Mouse (Mus musculus) CH12.LX (cell line): ENCODE results near the gene Npas1. TPM values are rescaled to one million over a fixed set of nuclear protein-coding genes. Genes with fewer than 3 reads are reported as not detected.

Experiments used
- DNase-seq: peaks from one replicate; pipeline ENCODE4 v3.0.0-alpha.2; 2013; ENCODE audit errors: extremely low read depth
- H3K27ac ChIP-seq: 2 replicates; pipeline ENCODE4 v1.5.1; 2012; ENCODE audit warnings: low read depth, mild to moderate bottlenecking, control low read depth, moderate library complexity; ENCODE audit not compliant: insufficient read depth
- H3K27me3 ChIP-seq: replicated peaks from 2 replicates; pipeline ENCODE3; 2012; ENCODE audit warnings: inconsistent platforms
- H3K36me3 ChIP-seq, 2 experiments: replicated peaks in 1 of 2; 2 replicates each; pipeline versions ENCODE3 to v1.6.1; 2012; ENCODE audit warnings: inconsistent platforms in 1 of 2, low read length in 1 of 2, mild to moderate bottlenecking in 1 of 2, mixed read lengths in 1 of 2, moderate library complexity in 1 of 2; ENCODE audit not compliant: control insufficient read depth in 1 of 2, insufficient read depth in 1 of 2
- H3K4me1 ChIP-seq, 2 experiments: 2 replicates each; pipeline ENCODE4 v1.6.1; 2012; ENCODE audit warnings: inconsistent platforms in 1 of 2, moderate library complexity in 1 of 2; ENCODE audit not compliant: insufficient read depth in 2 of 2, control insufficient read depth in 1 of 2
- H3K4me2 ChIP-seq: 2 replicates; pipeline ENCODE4 v1.6.1; 2012; ENCODE audit warnings: low read depth, mild to moderate bottlenecking, control low read depth; ENCODE audit not compliant: poor library complexity, insufficient read depth, severe bottlenecking
- H3K4me3 ChIP-seq, 3 experiments: fragments of 150-350 bp in 1 of 3; sonication (generic) in 1 of 3; replicated peaks in 1 of 3; 2 replicates each; pipeline versions ENCODE3 to v1.5.1; 2011 to 2012; ENCODE audit warnings: low read depth in 2 of 3, low read length in 2 of 3, mild to moderate bottlenecking in 2 of 3, moderate library complexity in 2 of 3, control low read depth in 1 of 3, improper control_type of control experiment in 1 of 3, inconsistent platforms in 1 of 3, mixed read lengths in 1 of 3; ENCODE audit not compliant: poor library complexity in 1 of 3
- H3K79me2 ChIP-seq: replicated peaks from 2 replicates; pipeline ENCODE4 v1.6.1; 2012; ENCODE audit warnings: mild to moderate bottlenecking, moderate library complexity; ENCODE audit not compliant: control insufficient read depth, poor library complexity, insufficient read depth, severe bottlenecking; ENCODE audit errors: extremely low read depth
- H3K9ac ChIP-seq: 2 replicates; pipeline ENCODE4 v1.6.1; 2012; ENCODE audit warnings: low read depth, mild to moderate bottlenecking, control low read depth, moderate library complexity; ENCODE audit not compliant: insufficient read depth
- H3K9me3 ChIP-seq: replicated peaks from 2 replicates; pipeline ENCODE3; 2012; ENCODE audit warnings: low read length, inconsistent platforms, mixed read lengths
- BHLHE40 ChIP-seq: IDR thresholded peaks from 2 replicates; pipeline ENCODE4 v1.6.1; 2011; ENCODE audit warnings: mild to moderate bottlenecking, low read depth, low read length, improper control_type of control experiment
- CHD1 ChIP-seq: IDR thresholded peaks from 2 replicates; pipeline ENCODE4 v1.6.1; 2012; ENCODE audit warnings: low read depth, low read length, improper control_type of control experiment, inconsistent platforms
- CHD2 ChIP-seq: IDR thresholded peaks from 2 replicates; pipeline ENCODE4 v1.6.1; 2011; ENCODE audit warnings: low read length, improper control_type of control experiment
- CTCF ChIP-seq, 2 experiments: IDR thresholded peaks in 1 of 2; conservative IDR thresholded peaks in 1 of 2; 2 replicates each; pipeline ENCODE4 v1.5.1; 2011 to 2012; ENCODE audit warnings: low read depth in 2 of 2, low read length in 2 of 2, improper control_type of control experiment in 1 of 2, inconsistent platforms in 1 of 2, mild to moderate bottlenecking in 1 of 2, moderate library complexity in 1 of 2
- ELF1 ChIP-seq: IDR thresholded peaks from 2 replicates; pipeline ENCODE4 v1.6.1; 2014; ENCODE audit warnings: low read depth, mild to moderate bottlenecking, inconsistent platforms, low read length, improper control_type of control experiment
- EP300 ChIP-seq: IDR thresholded peaks from 2 replicates; pipeline ENCODE4 v1.6.1; 2011; ENCODE audit warnings: low read length, improper control_type of control experiment
- ETS1 ChIP-seq: conservative IDR thresholded peaks from 2 replicates; pipeline ENCODE4 v1.6.1; 2012; ENCODE audit warnings: low read depth, mild to moderate bottlenecking, inconsistent platforms, low read length, improper control_type of control experiment, moderate library complexity
- GABPA ChIP-seq: IDR thresholded peaks from 2 replicates; pipeline ENCODE4 v1.6.1; 2012; ENCODE audit warnings: low read depth, low read length, improper control_type of control experiment, inconsistent platforms; ENCODE audit not compliant: insufficient replicate concordance
- HCFC1 ChIP-seq: IDR thresholded peaks from 2 replicates; pipeline ENCODE4 v1.6.1; 2012; ENCODE audit warnings: low read depth, mild to moderate bottlenecking, inconsistent platforms, low read length, improper control_type of control experiment
- IRF4 ChIP-seq: IDR thresholded peaks from 2 replicates; pipeline ENCODE4 v1.6.1; 2014; ENCODE audit warnings: low read depth, mild to moderate bottlenecking, inconsistent platforms, low read length, improper control_type of control experiment
- JUN ChIP-seq: IDR thresholded peaks from 2 replicates; pipeline ENCODE4 v1.6.1; 2011; ENCODE audit warnings: low read depth, mild to moderate bottlenecking, low read length, improper control_type of control experiment, moderate library complexity; ENCODE audit not compliant: insufficient read depth
- JUND ChIP-seq: conservative IDR thresholded peaks from 2 replicates; pipeline ENCODE4 v1.6.1; 2011; ENCODE audit warnings: low read depth, low read length, improper control_type of control experiment
- KAT2A ChIP-seq: IDR thresholded peaks from 2 replicates; pipeline ENCODE4 v1.6.1; 2012; ENCODE audit warnings: low read length, improper control_type of control experiment, inconsistent platforms; ENCODE audit not compliant: insufficient replicate concordance
- MAFK ChIP-seq: IDR thresholded peaks from 2 replicates; pipeline ENCODE4 v1.6.1; 2011; ENCODE audit warnings: low read length, improper control_type of control experiment; ENCODE audit not compliant: insufficient replicate concordance
- MAX ChIP-seq: IDR thresholded peaks from 2 replicates; pipeline ENCODE4 v1.6.1; 2011; ENCODE audit warnings: low read length, improper control_type of control experiment
- MAZ ChIP-seq: IDR thresholded peaks from 2 replicates; pipeline ENCODE4 v1.6.1; 2012; ENCODE audit warnings: low read depth, mild to moderate bottlenecking, inconsistent platforms, low read length, improper control_type of control experiment, moderate library complexity
- MEF2A ChIP-seq: IDR thresholded peaks from 2 replicates; pipeline ENCODE4 v1.6.1; 2014; ENCODE audit warnings: low read depth, mild to moderate bottlenecking, inconsistent platforms, low read length, improper control_type of control experiment, borderline replicate concordance
- MXI1 ChIP-seq: IDR thresholded peaks from 2 replicates; pipeline ENCODE4 v1.6.1; 2011; ENCODE audit warnings: mild to moderate bottlenecking, low read depth, low read length, improper control_type of control experiment
- NELFE ChIP-seq: IDR thresholded peaks from 2 replicates; pipeline ENCODE4 v1.6.1; 2011; ENCODE audit warnings: low read depth, low read length, improper control_type of control experiment
- NRF1 ChIP-seq: IDR thresholded peaks from 2 replicates; pipeline ENCODE4 v1.6.1; 2014; ENCODE audit warnings: low read depth, mild to moderate bottlenecking, inconsistent platforms, low read length, improper control_type of control experiment, moderate library complexity
- POLR2AphosphoS2 ChIP-seq: IDR thresholded peaks from 2 replicates; pipeline ENCODE4 v1.6.1; 2011; ENCODE audit warnings: low read depth, low read length, improper control_type of control experiment
- RAD21 ChIP-seq: IDR thresholded peaks from 2 replicates; pipeline ENCODE4 v1.6.1; 2011; ENCODE audit warnings: low read depth, mild to moderate bottlenecking, low read length, improper control_type of control experiment, moderate library complexity
- RCOR1 ChIP-seq: conservative IDR thresholded peaks from 2 replicates; pipeline ENCODE4 v1.6.1; 2012; ENCODE audit warnings: low read depth, mild to moderate bottlenecking, inconsistent platforms, low read length, improper control_type of control experiment
- TBP ChIP-seq: conservative IDR thresholded peaks from 2 replicates; pipeline ENCODE4 v1.6.1; 2011; ENCODE audit warnings: low read depth, low read length, improper control_type of control experiment
- TCF12 ChIP-seq: IDR thresholded peaks from 2 replicates; pipeline ENCODE4 v1.6.1; 2014; ENCODE audit warnings: low read depth, mild to moderate bottlenecking, inconsistent platforms, low read length, improper control_type of control experiment
- UBTF ChIP-seq: IDR thresholded peaks from 2 replicates; pipeline ENCODE4 v1.6.1; 2012; ENCODE audit warnings: low read depth, mild to moderate bottlenecking, inconsistent platforms, low read length, improper control_type of control experiment, moderate library complexity
- ZKSCAN1 ChIP-seq: IDR thresholded peaks from 2 replicates; pipeline ENCODE4 v1.6.1; 2012; ENCODE audit warnings: low read depth, inconsistent platforms, low read length, improper control_type of control experiment, borderline replicate concordance
- ZMIZ1 ChIP-seq: IDR thresholded peaks from 2 replicates; pipeline ENCODE4 v1.6.1; 2012; ENCODE audit warnings: low read depth, mild to moderate bottlenecking, inconsistent platforms, low read length, improper control_type of control experiment
- ZNF384 ChIP-seq: IDR thresholded peaks from 2 replicates; pipeline ENCODE4 v1.6.1; 2012; ENCODE audit warnings: low read depth, low read length, improper control_type of control experiment, inconsistent platforms
- dilution Hi-C: fragments of 300-500 bp; cut with MboI; formaldehyde crosslinking; loops from 2 replicates; pipeline ENCODE4 v1.14.3; 2020; ENCODE audit warnings: low sequenced_read_pairs; ENCODE audit not compliant: extremely low pct_unique_long_range_greater_than_20kb, extremely low pct_ligation_motif_present
- in situ Hi-C: fragments of 300-500 bp; cut with MboI; formaldehyde crosslinking; loops from 3 replicates; pipeline ENCODE4 v1.14.3; 2019; ENCODE audit warnings: low sequenced_read_pairs, low pct_ligation_motif_present, low pct_unique_long_range_greater_than_20kb, mixed read lengths
- polyA plus RNA-seq: library from polyadenylated mRNA; unstranded; fragments of >175 nt; gene quantifications from 2 replicates; pipeline ENCODE4 v1.2.1, GENCODE M21; 2012; ENCODE audit warnings: low read depth; ENCODE audit not compliant: insufficient read length
- total RNA-seq, 2 experiments: library from RNA; depleted of rRNA; stranded (reverse); fragments of 300-350 nt in 1 of 2; fragments of >200 nt in 1 of 2; gene quantifications; 2 replicates each; pipeline ENCODE4 v1.2.3; 2012 to 2014

The Npas1 gene
- total and polyA plus RNA-seq, 3 experiments, result 0.08 to 0.56 TPM; not detected in 1

DNA sequence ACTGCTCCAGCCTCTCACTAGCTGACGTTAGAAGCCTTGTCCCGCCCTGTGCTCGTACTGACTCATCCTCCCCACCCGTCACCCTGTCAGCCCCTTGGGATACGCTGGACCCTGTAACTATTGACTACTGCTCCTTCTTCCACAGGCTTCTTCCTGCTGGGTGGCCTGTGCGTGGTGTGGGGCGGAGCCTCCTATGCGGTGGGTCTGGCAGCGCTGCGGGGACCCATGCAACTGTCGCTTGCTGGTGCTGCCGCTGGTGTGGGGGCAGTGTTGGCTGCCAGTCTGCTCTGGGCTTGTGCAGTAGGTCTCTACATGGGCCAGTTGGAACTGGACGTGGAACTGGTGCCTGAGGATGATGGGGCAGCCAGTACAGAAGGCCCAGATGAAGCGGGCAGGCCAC lies 22.5 kb downstream of the Npas1 start:
- dilution Hi-C loops, result no loop called here
- Histone ChIP-seq H3K4me2 (no peak overlapping the region), H3K27ac (no peak overlapping the region), H3K4me1 (peaks cover 6 to 14% of the 10 kb centered on the region in 2 experiments), H3K9ac (no peak overlapping the region), H3K27me3 (no peaks in the 10 kb centered on the region), H3K79me2 (no peaks in the 10 kb centered on the region), H3K4me3 (no peak overlapping the region), H3K9me3 (no peaks in the 10 kb centered on the region), H3K36me3 (peaks cover 15 to 52% of the 10 kb centered on the region in 2 experiments)
- in situ Hi-C loops, result no loop called here
- TF ChIP-seq CHD2 (no peak), CHD1 (no peak), NELFE (no peak), GABPA (no peak), ELF1 (no peak), MEF2A (no peak), JUND (no peak), EP300 (no peak), HCFC1 (no peak), CTCF (conservative IDR thresholded peaks at IDR 0.05 in 1 of 2, IDR thresholded peaks at IDR 0.05 in 1 of 2; ENCODE audit: low read depth in 2 of 2, low read length in 2 of 2) (no peak), POLR2AphosphoS2 (no peak), MXI1 (no peak), ZKSCAN1 (no peak), IRF4 (no peak), ZMIZ1 (no peak), MAFK (no peak), JUN (no peak), RAD21 (no peak), TCF12 (no peak), MAX (no peak)
- no peak for DNase-seq

DNA sequence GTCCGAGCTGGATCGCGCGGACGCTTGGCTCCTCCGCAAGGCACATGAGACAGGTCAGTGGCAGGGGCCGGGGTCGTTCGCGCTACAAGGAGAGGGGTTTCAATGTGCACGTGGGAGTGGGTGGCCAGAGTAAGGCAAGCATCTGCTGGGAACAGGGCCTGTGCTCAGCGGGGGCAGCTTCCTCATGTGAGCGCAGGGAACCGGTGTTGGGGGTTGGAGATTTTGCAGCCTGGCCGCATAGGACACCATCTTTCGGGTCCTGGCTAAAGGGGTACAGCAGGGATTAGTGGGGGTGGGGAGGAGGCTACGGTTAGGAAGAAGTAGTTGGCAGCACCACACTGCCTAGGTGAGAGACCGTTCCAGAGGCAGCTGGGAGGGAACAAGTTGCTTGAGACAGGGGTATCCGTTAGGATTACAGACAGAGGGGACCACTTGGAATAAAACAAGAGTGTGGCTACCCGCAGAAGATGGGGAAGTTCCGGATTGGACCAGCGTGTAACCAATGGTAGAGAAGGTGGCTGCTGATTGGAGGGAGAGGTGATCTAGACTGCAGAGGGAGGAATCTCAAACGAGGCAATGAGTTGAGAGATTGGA lies 24.3 kb downstream of the Npas1 start:
- peak overlapping the region; percentile 73 for H3K9ac ChIP-seq
- dilution Hi-C loops (no loop called here), in situ Hi-C loops (no loop called here)
- H3K36me3 ChIP-seq, result peaks cover 15 to 43% of the 10 kb centered on the region in 2 experiments
- H3K4me1 ChIP-seq, result peaks cover 6 to 14% of the 10 kb centered on the region in 2 experiments
- no peaks in the 10 kb centered on the region for H3K9me3 ChIP-seq
- no peaks in the 10 kb centered on the region for H3K79me2 ChIP-seq
- peak overlapping the region; percentile 85 to 94 (median 92) for H3K4me3 ChIP-seq
- peak; percentile 82 for DNase-seq
- peak overlapping the region; percentile 52 for H3K4me2 ChIP-seq
- no peaks in the 10 kb centered on the region for H3K27me3 ChIP-seq
- no peak overlapping the region for H3K27ac ChIP-seq
- TF ChIP-seq BHLHE40 (0 out of 2 replicates have a peak, but pooled peaks have one; percentile 15), NRF1 (no peak), MAFK (no peak), JUND (no peak), ZNF384 (no peak), CTCF (conservative IDR thresholded peaks at IDR 0.05 in 1 of 2, IDR thresholded peaks at IDR 0.05 in 1 of 2; ENCODE audit: low read depth in 2 of 2, low read length in 2 of 2) (no peak), ZKSCAN1 (no peak), MAZ (no peak), RCOR1 (no peak), EP300 (no peak), RAD21 (no peak), KAT2A (no peak), ETS1 (no peak), ZMIZ1 (0 out of 2 replicates have a peak, but pooled peaks have one; percentile 61), UBTF (0 out of 2 replicates have a peak, but pooled peaks have one; percentile 51), POLR2AphosphoS2 (no peak), IRF4 (0 out of 2 replicates have a peak, but pooled peaks have one; percentile 22), GABPA (no peak), TBP (peak; percentile 48; the same call in 1 of the 2 replicates), MEF2A (no peak), NELFE (0 out of 2 replicates have a peak, but pooled peaks have one; percentile 32)
